Mouse (Mus musculus) heart, embryonic 10.5 days (tissue): Measurements from ENCODE around the gene Smim24. TPM values are rescaled to one million over a fixed set of nuclear protein-coding genes. Genes with fewer than 3 reads are reported as not detected.

Experiments
- DNase-seq: peaks from one replicate; pipeline ENCODE4 v3.0.0-alpha.2; 2017; ENCODE audit warnings: low spot score
- H3K27ac ChIP-seq: fragments of 300-500 bp; sonication (generic); 2 replicates; pipeline ENCODE4 v1.5.1; 2016; ENCODE audit warnings: mild to moderate bottlenecking
- H3K27me3 ChIP-seq: fragments of 300-500 bp; sonication (generic); 2 replicates; pipeline ENCODE4 v1.6.1; 2016; ENCODE audit warnings: mild to moderate bottlenecking; ENCODE audit not compliant: poor library complexity, insufficient read depth, severe bottlenecking
- H3K36me3 ChIP-seq: fragments of 300-500 bp; sonication (generic); 2 replicates; pipeline ENCODE4 v1.6.1; 2016; ENCODE audit warnings: mild to moderate bottlenecking, moderate library complexity
- H3K4me1 ChIP-seq: fragments of 300-500 bp; sonication (generic); 2 replicates; pipeline ENCODE4 v1.6.1; 2016; ENCODE audit warnings: mild to moderate bottlenecking
- H3K4me3 ChIP-seq: fragments of 300-500 bp; sonication (generic); 2 replicates; pipeline ENCODE4 v1.5.1; 2016; ENCODE audit warnings: mild to moderate bottlenecking, moderate library complexity
- H3K9me3 ChIP-seq: fragments of 300-500 bp; sonication (generic); 2 replicates; pipeline ENCODE4 v1.6.1; 2016; ENCODE audit warnings: mild to moderate bottlenecking, moderate library complexity
- WGBS: fragments of 180-500 bp; shearing (Covaris S2); methylation state at CpG from one replicate; pipeline ENCODE4 v1.1.7; 2016; 5-methylcytosine and 5-hydroxymethylcytosine counted together
- polyA plus RNA-seq: library from polyadenylated mRNA; unstranded; fragments of >200 nt; fragmentation: Nextera tagmentation; extraction: Ambion mirVana; gene quantifications from 2 replicates; pipeline ENCODE4 v1.2.1, GENCODE M21; 2016

Gene Smim24
- polyA plus RNA-seq, 1 experiment from 2014 or later: 4.0 TPM

DNA sequence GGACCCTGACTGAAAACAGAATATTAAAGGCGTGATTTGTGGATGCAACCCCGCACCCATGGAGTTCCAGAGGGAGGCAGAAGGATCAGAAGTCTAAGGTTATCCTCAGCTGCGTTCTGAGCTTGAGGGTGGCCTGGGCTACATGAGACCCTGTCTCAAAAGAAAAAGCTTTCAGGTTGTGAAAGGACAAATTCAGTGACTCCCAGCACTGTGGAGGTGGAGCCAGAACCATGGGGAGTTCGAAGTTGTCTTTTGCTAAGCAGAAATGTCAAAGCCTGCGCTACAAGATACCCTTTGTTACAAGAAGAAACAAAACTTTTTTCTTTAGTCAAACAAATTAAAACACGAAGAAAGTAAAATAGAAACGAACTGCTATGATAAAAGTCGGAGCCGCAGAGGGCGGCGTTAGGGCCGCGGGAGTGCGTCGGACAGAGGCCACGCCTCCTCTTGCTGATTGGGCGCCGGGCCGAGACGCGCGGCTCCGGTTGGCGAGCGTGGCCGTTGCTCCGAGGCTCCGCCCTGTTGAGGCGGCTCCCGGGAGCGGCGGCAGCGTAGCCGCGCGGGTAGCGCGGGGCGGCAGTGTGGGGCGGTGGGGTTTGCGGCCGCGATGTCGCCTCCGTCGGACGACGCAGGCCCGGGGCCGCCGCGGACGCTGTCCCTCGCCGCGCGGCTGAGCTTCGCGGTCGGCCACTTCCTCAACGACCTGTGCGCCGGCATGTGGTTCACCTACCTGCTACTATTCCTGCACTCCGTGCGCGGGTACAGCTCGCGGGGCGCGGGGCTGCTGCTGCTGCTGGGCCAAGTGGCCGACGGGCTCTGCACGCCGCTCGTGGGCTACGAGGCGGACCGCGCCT is 35.6 kb upstream of the Smim24 start, which contains the start of gene Mfsd12:
Gene Mfsd12 (plus strand): TSS at position 501 of the 854 bp plus-strand sequence.
- 1% methylated on average over 79 of the region's 79 CpGs for WGBS
- H3K4me1 ChIP-seq: peaks cover 78% of the 10 kb centered on the region

DNA sequence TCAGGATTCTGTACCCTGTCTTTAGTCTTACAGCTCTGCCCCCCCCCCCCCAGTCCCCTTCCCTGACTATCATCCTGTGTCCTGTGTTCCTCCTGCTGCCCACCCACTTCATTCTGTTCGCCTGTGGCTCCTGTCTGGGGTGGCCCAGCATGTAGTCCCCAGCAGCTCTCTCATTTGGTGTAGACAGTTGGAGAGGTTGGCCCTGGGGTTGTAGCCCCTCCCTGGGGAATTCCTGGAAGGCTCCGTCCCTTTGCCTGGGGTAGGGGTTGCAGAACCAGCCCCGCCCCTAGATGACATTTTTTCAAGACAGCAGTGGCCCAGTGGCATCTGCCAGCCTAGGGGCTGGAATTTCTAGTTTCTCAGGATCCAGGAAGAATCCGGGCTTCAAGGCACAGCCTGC is 34.6 kb upstream of the Smim24 start:
- peaks cover 15% of the 10 kb centered on the region for H3K27me3 ChIP-seq
- peak overlapping the region; percentile 91 for H3K27ac ChIP-seq
- H3K36me3 ChIP-seq: peaks cover 14% of the 10 kb centered on the region
- WGBS: 23% methylated on average over 4 of the region's 4 CpGs
- H3K9me3 ChIP-seq: no peaks in the 10 kb centered on the region
- peak overlapping the region; percentile 92 for H3K4me3 ChIP-seq
- peaks cover 88% of the 10 kb centered on the region for H3K4me1 ChIP-seq
- DNase-seq: no peak

More for the DNA sequence above, 35.6 kb upstream of the Smim24 start, which contains the start of gene Mfsd12:
- peaks cover 6% of the 10 kb centered on the region; the same call in 1 of the 2 replicates for H3K36me3 ChIP-seq
- peak within 1 kb of the TSS; percentile 92 for H3K4me3 ChIP-seq
- H3K27me3 ChIP-seq: peaks cover 5% of the 10 kb centered on the region; the same call in 1 of the 2 replicates
- DNase-seq: peak; percentile 93
- H3K9me3 ChIP-seq: no peaks in the 10 kb centered on the region
- H3K27ac ChIP-seq: peak within 1 kb of the TSS; percentile 91

- no peak for DNase-seq
- Histone ChIP-seq H3K27me3 (peaks cover 20% of the 10 kb centered on the region), H3K36me3 (peaks cover 14% of the 10 kb centered on the region), H3K9me3 (no peaks in the 10 kb centered on the region), H3K4me3 (peak overlapping the region; percentile 92), H3K4me1 (peaks cover 94% of the 10 kb centered on the region), H3K27ac (peak overlapping the region; percentile 91)
- 51% methylated on average over 1 of the region's 1 CpGs for WGBS
Observed at GRCm38 (mm10) chr10:81358841-81359240, 34.0 kb upstream of the Smim24 start.

- Histone ChIP-seq H3K27ac (peak overlapping the region; percentile 59; the same call in 1 of the 2 replicates), H3K4me3 (no peak overlapping the region), H3K36me3 (peaks cover 14% of the 10 kb centered on the region), H3K4me1 (peaks cover 97% of the 10 kb centered on the region), H3K9me3 (no peaks in the 10 kb centered on the region), H3K27me3 (peaks cover 35% of the 10 kb centered on the region)
- 67% methylated on average over 8 of the region's 8 CpGs for WGBS
- DNase-seq: no peak
Observed at GRCm38 (mm10) chr10:81360721-81361120, 32.1 kb upstream of the Smim24 start.

GRCm38 (mm10) chr10:81362336-81362949 is 30.4 kb upstream of the Smim24 start:
- peaks cover 35% of the 10 kb centered on the region for H3K27me3 ChIP-seq
- WGBS: 59% methylated on average over 12 of the region's 12 CpGs

DNA sequence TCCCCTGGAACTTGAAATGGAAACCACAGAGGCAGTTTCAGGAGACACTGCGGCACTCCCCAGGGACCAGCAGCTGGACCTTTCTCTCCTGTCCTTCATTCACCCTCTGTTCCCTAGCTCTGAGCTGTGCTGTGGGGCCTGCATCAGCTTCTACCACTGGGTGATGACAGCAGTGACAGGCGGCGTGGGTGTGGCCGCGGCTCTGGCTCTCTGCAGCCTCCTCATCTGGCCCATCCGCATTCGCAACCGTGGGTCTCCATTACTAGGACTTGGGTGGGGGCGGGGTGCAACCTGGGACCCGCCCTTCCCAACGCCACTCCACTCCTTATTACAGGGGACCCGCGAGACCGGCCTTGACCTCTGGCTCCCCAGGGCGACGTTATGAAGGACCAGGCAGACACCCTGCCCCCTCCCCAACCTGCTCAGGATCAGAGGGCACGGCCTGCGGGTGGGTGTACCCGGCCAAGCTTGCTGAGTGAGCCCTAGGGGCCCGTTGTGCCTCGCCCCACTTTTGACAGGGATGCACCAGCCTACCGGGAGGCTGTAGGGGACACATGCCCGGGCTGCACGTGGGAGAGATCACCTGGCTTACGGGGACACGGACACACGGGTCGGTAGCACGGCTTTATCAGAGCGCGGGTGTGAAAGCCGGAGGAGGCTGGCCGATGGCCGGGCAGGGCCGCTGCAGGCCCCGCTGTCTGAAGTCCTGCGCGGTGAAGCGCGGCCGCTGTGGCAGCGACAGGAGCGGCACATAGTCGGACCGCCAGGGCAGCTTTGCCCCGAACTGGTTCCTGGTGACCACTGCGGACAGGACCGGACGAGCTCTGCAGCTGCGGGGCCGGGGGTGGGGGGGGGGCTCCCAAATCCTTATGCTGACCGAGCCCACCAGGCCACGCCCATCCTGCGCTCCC is 29.2 kb upstream of the Smim24 start:
- 5% methylated on average over 54 of the region's 54 CpGs for WGBS
- peaks cover 93% of the 10 kb centered on the region for H3K4me1 ChIP-seq
- peak overlapping the region; percentile 90 for H3K27ac ChIP-seq
- peak overlapping the region; percentile 64 for H3K4me3 ChIP-seq
- H3K27me3 ChIP-seq: peaks cover 35% of the 10 kb centered on the region
- peak; percentile 94 for DNase-seq
- no peaks in the 10 kb centered on the region for H3K9me3 ChIP-seq
- H3K36me3 ChIP-seq: peaks cover 40% of the 10 kb centered on the region

More at GRCm38 (mm10) chr10:81362336-81362949, 30.4 kb upstream of the Smim24 start:
- Histone ChIP-seq H3K9me3 (no peaks in the 10 kb centered on the region), H3K27ac (peak overlapping the region; percentile 90), H3K4me1 (peaks cover 100% of the 10 kb centered on the region), H3K36me3 (peaks cover 27% of the 10 kb centered on the region), H3K4me3 (peak overlapping the region; percentile 64)
- DNase-seq: no peak

DNA sequence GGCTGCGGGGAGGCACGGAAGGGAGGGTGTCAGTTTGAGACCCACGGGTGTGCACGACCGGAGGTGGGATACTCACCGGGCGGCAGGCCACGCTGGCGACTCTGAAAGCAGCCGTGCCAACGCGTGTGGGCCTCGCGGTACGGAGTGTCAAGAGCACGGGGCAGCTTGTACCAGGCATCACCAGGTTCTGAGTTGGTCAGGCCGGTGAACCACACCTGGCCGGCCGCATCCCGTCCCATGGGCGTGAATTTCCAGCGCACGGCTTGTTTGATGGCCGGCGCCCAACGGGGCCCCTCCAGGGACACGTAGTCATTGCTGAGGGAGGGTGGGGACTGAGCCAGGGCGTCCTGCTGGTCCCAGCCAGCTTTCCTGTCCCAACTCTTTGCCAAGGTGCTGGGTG is 28.2 kb upstream of the Smim24 start:
- Histone ChIP-seq H3K27ac (peak overlapping the region; percentile 78), H3K9me3 (no peaks in the 10 kb centered on the region)

DNA sequence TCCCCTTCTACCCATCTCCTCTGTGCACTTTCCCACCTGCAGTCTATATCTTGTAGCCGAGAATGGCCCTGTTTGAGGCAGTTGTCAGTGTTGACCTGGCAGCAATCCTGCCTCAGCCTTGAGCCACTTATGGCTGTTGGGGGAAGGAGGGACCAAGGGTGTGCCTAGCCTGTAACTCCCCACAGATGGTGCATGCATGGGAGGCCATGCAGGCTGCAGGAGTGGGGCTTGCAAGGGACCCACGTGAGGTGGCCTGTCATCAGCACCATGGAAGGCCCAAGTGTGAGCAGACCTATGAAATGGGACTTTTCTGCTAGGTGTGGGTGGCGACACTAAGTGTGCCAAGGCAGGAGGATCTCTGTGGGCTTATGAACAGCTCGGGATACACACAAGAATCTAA is 27.8 kb upstream of the Smim24 start:
- WGBS: 36% methylated on average over 4 of the region's 4 CpGs
- H3K4me3 ChIP-seq: peak overlapping the region; percentile 64
- peaks cover 54% of the 10 kb centered on the region for H3K36me3 ChIP-seq
- no peak for DNase-seq
- H3K9me3 ChIP-seq: no peaks in the 10 kb centered on the region
- H3K27me3 ChIP-seq: peaks cover 35% of the 10 kb centered on the region
- peak overlapping the region; percentile 78 for H3K27ac ChIP-seq
- peaks cover 84% of the 10 kb centered on the region for H3K4me1 ChIP-seq

More for the DNA sequence above, 28.2 kb upstream of the Smim24 start:
- DNase-seq: no peak
- peaks cover 88% of the 10 kb centered on the region for H3K4me1 ChIP-seq
- WGBS: 14% methylated on average over 28 of the region's 28 CpGs
- peak overlapping the region; percentile 64 for H3K4me3 ChIP-seq
- H3K27me3 ChIP-seq: peaks cover 35% of the 10 kb centered on the region
- H3K36me3 ChIP-seq: peaks cover 50% of the 10 kb centered on the region

DNA sequence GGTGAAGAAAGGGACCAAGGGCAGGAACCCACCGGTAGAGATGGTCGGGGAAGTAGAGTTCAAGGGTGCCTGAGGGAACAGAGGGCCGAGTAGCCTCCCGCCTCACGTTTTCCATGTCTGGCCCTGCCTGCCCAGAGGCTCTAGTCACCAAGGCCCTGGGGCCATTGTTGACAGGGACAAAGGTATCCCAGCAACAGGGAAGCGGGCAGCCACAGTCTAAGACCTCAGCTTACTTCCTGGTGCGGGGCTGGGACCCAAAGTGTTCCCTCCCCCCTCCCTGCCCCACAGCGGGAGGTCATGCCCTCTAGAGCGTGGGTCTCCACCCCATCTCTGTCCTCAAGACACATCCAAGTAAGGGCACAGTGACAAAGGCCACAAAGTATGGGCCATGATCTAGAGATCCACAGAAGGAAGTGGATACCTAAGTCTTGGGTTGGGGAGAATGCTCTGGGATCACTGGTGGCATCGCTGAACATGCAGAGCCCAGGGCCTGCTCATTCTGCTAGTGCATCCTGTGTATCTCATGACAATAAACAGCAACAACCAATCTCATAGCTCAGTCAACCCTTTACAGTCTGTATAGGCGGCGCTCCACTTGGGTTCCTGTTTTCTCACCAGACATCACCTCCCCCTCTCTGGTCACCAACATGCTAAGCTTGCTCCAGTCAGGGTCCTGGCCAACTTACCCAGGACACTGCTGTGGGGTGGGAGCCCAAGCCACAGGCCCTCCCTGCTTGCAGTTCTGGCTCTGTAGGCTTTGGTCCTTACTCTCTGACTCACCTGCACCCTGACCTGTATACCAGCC is 27.0 kb upstream of the Smim24 start, which contains the start of gene 4930404N11Rik:
Gene 4930404N11Rik (minus strand): TSS at position 145 of the 805 bp plus-strand sequence.
- Histone ChIP-seq H3K4me1 (peaks cover 76% of the 10 kb centered on the region), H3K36me3 (peaks cover 62% of the 10 kb centered on the region), H3K4me3 (peak within 1 kb of the TSS; percentile 64), H3K27ac (peak within 1 kb of the TSS; percentile 78), H3K27me3 (peaks cover 35% of the 10 kb centered on the region), H3K9me3 (no peaks in the 10 kb centered on the region)
- DNase-seq: no peak
- 31% methylated on average over 12 of the region's 12 CpGs for WGBS

GRCm38 (mm10) chr10:81366477-81367206 is 26.2 kb upstream of the Smim24 start:
- peaks cover 68% of the 10 kb centered on the region for H3K4me1 ChIP-seq
- peaks cover 69% of the 10 kb centered on the region for H3K36me3 ChIP-seq
- no peaks in the 10 kb centered on the region for H3K9me3 ChIP-seq
- no peak for DNase-seq
- H3K27me3 ChIP-seq: peaks cover 35% of the 10 kb centered on the region
- 80% methylated on average over 6 of the region's 6 CpGs for WGBS
- no peak overlapping the region for H3K4me3 ChIP-seq
- H3K27ac ChIP-seq: 0 out of 2 replicates have a peak overlapping the region, but pooled peaks have one; percentile 62

- Histone ChIP-seq H3K27me3 (peaks cover 31% of the 10 kb centered on the region), H3K4me3 (no peak overlapping the region), H3K27ac (no peak overlapping the region), H3K9me3 (no peaks in the 10 kb centered on the region), H3K36me3 (peaks cover 69% of the 10 kb centered on the region), H3K4me1 (peaks cover 63% of the 10 kb centered on the region)
- no peak for DNase-seq
- WGBS: 96% methylated on average over 6 of the region's 6 CpGs
Observed at GRCm38 (mm10) chr10:81367207-81367495, 25.7 kb upstream of the Smim24 start.
